Mouse (Mus musculus): ENCODE data around the gene Rpp25l. TPM values are rescaled to one million over a fixed set of nuclear protein-coding genes. Genes with fewer than 3 reads are reported as not detected.

The Rpp25l gene
- polyA plus RNA-seq, 1 experiment from 2014 or later: 45.1 TPM

DNA sequence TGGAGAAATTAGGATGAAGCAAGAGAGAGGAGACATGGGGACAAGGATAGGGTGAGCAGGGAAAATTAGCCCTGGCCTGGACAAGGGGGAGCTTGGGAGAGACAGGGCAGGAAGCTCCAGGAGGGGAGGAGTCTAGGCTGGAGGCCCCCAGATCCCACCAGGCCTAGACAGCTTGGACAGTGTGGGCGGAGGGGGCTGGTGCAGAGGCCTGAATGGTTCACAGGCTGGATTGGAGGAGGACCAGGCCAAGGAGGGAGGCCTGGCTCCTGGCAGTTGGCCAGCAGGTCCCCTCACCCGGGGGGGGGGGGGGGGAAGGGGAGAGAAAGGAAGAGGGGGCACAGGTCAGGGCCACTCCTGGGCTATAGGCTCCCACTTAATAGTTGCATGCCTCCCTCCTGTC, 34.0 kb downstream of the Rpp25l start:
- ATAC-seq (ENCODE audit: extremely low read depth, insufficient number of reproducible peaks, low FRiP score, low TSS enrichment): no peak
- peaks cover 67% of the 10 kb centered on the region for H3K4me1 ChIP-seq
- no peaks in the 10 kb centered on the region for H3K9me3 ChIP-seq
- no peak overlapping the region for H3K4me3 ChIP-seq
- no peaks in the 10 kb centered on the region for H3K36me3 ChIP-seq
- H3K9ac ChIP-seq: peak overlapping the region; percentile 68
- H3K4me2 ChIP-seq: no peak overlapping the region
- WGBS: 28% methylated on average over 2 of the region's 2 CpGs
- peaks cover 31% of the 10 kb centered on the region for H3K27me3 ChIP-seq (replicated peaks)
- 0 out of 2 replicates have a peak overlapping the region, but pooled peaks have one; percentile 5 for H3K27ac ChIP-seq (replicated peaks)

DNA sequence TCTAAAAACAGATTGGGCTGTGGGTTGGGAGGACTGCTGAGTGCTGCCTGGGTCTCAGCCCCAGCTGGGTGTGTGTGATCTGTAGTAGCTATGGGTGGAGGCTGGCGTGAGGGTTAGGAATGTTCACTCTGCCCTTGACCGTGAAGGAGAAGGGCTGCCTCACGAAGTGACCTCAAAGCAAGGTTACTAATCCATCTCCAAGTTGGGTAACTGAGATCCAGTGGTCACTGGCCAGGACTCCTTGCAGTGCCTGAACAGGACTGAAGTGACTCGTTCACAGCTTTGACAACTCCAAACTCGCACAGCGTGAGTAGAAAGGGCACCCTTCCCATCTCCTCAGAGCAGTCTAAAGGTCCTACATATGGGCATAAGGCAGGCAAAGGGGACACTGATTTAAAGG, 34.5 kb downstream of the Rpp25l start:
- H3K27me3 ChIP-seq (replicated peaks): peaks cover 34% of the 10 kb centered on the region
- H3K4me1 ChIP-seq: peaks cover 65% of the 10 kb centered on the region
- H3K4me2 ChIP-seq: no peak overlapping the region
- H3K9me3 ChIP-seq: no peaks in the 10 kb centered on the region
- 39% methylated on average over 6 of the region's 6 CpGs for WGBS
- 0 out of 2 replicates have a peak overlapping the region, but pooled peaks have one; percentile 5 for H3K27ac ChIP-seq (replicated peaks)
- no peak for ATAC-seq (ENCODE audit: extremely low read depth, insufficient number of reproducible peaks, low FRiP score, low TSS enrichment)
- H3K36me3 ChIP-seq: no peaks in the 10 kb centered on the region
- H3K9ac ChIP-seq: peak overlapping the region; percentile 68
- no peak overlapping the region for H3K4me3 ChIP-seq

DNA sequence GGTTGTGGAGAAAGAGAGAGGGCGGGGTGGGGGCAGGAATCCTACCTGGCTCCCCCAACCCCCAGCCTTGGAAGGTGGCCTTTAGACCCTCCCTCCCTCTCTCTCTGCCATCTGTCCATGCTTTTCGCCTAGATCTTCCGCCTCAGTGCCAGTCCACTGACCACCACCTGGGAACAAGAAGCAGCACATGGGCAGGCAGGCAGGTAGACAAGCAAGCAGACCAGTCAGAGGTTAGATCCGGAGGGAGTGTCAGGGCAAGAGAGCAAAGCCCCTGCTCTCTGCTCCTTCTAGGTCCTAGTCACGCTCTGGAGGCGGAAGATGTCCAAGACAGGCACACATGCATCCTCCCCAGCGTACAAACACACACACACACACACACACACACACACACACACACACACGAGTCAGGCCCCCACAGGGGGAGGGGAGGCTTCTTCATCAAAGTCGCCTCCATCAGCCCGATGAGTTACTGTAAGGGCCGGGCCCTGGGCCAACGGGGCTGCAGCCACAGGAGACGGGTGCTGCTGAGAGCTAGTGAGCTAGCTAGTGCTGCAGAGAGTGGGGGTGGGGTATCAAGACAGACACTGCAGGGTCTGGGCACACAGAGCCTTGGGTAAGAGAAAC, 36.2 kb downstream of the Rpp25l start:
- Histone ChIP-seq H3K4me2 (peak overlapping the region; percentile 30), H3K9ac (peak overlapping the region; percentile 50), H3K4me1 (peaks cover 69% of the 10 kb centered on the region), H3K27ac (replicated peaks) (peak overlapping the region; percentile 55), H3K4me3 (no peak overlapping the region), H3K36me3 (no peaks in the 10 kb centered on the region), H3K27me3 (replicated peaks) (peaks cover 43% of the 10 kb centered on the region), H3K9me3 (no peaks in the 10 kb centered on the region)
- no peak for ATAC-seq (ENCODE audit: extremely low read depth, insufficient number of reproducible peaks, low FRiP score, low TSS enrichment)
- WGBS: 39% methylated on average over 13 of the region's 13 CpGs

DNA sequence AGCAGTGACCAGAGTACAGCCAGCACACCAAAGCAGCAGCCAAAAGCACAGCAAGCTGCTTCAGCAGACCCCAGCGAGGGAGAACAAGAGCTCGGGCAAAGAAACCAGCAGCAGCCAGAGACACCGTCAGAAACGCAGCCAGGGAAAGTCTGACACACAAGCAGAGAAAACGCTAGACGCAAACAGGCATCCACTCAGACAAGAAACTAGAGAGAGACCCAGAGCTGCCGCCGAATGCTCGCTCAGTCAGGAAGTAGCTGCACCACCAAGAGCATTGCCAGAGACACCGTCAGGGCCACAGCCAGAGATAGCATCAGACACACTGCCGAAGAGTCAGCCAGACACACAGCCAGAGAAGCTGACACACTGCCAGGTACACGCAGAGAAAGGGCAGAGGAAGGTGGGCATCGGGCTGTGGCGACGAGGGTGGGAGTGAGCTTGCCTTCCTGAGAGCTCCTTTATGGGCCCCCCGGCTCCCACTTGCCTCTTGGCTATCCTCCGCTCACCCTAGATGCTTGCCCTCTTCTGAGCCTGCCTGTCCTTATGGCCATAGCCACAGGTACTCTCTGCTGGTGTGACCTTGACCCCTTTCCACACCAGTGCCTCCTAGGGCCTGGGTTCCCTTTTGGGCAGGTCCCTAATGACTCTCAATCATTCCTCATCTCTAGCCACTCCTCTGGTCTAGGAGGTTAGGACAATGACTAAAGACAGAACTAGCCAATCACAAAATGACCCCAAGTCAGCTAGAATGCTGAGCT, 36.9 kb downstream of the Rpp25l start:
- peak overlapping the region; percentile 30 for H3K4me2 ChIP-seq
- H3K4me1 ChIP-seq: peaks cover 75% of the 10 kb centered on the region
- peaks cover 48% of the 10 kb centered on the region for H3K27me3 ChIP-seq (replicated peaks)
- peak overlapping the region; percentile 55 for H3K27ac ChIP-seq (replicated peaks)
- H3K36me3 ChIP-seq: no peaks in the 10 kb centered on the region
- H3K9me3 ChIP-seq: no peaks in the 10 kb centered on the region
- ATAC-seq (ENCODE audit: extremely low read depth, insufficient number of reproducible peaks, low FRiP score, low TSS enrichment): no peak
- peak overlapping the region; percentile 52 for H3K9ac ChIP-seq
- no peak overlapping the region for H3K4me3 ChIP-seq
- whole genome bisulfite sequencing: 31% methylated on average over 17 of the region's 17 CpGs

DNA sequence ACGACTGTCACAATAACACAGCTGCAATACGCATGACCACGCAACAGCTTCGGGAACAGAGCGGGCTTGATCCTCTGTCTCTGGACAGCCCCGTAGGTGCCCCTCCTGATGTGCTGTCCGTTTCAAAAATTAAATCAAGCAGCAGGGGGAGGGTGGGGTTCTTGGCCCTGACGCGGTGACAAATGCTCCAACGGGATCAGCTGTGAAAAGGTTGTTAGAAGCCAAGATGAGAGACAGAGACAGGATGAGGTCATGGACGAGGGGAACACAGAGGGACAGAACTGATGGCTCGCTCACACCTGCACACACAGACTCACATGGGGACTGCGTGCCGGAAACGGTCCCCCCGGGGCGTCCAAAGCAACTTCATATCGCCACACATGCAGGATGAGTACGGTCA, 40.1 kb downstream of the Rpp25l start:
- Histone ChIP-seq H3K36me3 (no peaks in the 10 kb centered on the region), H3K4me3 (no peak overlapping the region), H3K9me3 (no peaks in the 10 kb centered on the region), H3K9ac (no peak overlapping the region), H3K27ac (replicated peaks) (no peak overlapping the region), H3K4me2 (no peak overlapping the region), H3K27me3 (replicated peaks) (peaks cover 73% of the 10 kb centered on the region), H3K4me1 (peaks cover 52% of the 10 kb centered on the region)
- no peak for ATAC-seq (ENCODE audit: extremely low read depth, insufficient number of reproducible peaks, low FRiP score, low TSS enrichment)
- 59% methylated on average over 19 of the region's 19 CpGs for WGBS

DNA sequence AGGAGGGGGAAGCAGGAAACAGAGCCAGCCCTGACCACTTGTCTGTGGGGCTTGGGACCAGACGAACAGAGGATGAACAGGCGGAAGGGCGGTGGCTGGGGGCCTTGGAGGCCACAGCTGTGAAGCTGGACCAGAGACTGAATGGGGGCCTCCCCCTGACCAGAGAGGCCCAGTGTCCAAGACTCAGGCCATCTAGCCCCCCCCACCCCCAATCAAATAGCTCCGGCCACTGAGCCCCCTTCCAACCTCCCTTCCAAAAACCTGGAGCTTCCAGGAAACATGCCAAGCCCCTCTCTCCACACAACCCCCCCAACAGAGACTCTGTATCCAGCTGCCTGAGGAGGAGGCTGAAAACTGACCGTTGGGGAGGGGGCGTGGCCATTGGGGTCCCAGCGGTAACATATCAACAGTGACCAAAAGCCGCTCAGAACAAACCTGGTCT, 40.8 kb downstream of the Rpp25l start:
- WGBS: 34% methylated on average over 8 of the region's 8 CpGs
- H3K36me3 ChIP-seq: no peaks in the 10 kb centered on the region
- peaks cover 46% of the 10 kb centered on the region for H3K4me1 ChIP-seq
- H3K4me2 ChIP-seq: no peak overlapping the region
- ATAC-seq (ENCODE audit: extremely low read depth, insufficient number of reproducible peaks, low FRiP score, low TSS enrichment): no peak
- H3K27ac ChIP-seq (replicated peaks): no peak overlapping the region
- no peak overlapping the region for H3K4me3 ChIP-seq
- H3K27me3 ChIP-seq (replicated peaks): peaks cover 77% of the 10 kb centered on the region
- H3K9me3 ChIP-seq: no peaks in the 10 kb centered on the region
- H3K9ac ChIP-seq: peak overlapping the region; percentile 44; the same call in 1 of the 2 replicates

DNA sequence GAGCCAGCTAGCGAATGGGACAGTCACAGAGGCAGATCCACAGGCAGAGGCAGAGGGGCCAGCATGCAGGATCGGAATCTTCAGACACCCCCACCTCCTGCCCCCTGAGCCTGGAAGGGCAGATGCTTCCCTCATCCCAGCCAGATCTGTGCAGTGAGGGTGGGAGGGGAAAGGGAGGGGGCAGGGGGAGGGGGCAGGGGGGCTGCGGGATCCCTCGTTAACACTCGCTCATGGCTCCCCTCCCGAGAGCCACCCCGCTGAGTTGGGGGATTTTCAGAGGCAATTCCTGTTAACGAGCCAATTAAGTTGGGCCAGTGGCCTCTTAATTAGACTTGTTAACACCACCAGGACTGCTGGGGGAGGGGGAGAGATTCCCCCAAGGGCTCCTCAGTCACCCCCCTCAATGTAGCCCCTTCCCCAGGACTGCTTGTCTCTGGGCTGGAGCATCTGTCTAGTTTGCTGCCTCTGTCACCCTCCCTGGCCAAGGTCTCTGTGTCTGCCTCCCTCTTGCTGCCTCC, 41.3 kb downstream of the Rpp25l start:
- 22% methylated on average over 8 of the region's 8 CpGs for WGBS
- Histone ChIP-seq H3K27ac (replicated peaks) (no peak overlapping the region), H3K4me2 (no peak overlapping the region), H3K4me3 (no peak overlapping the region), H3K27me3 (replicated peaks) (peaks cover 79% of the 10 kb centered on the region), H3K9ac (peak overlapping the region; percentile 44; the same call in 1 of the 2 replicates), H3K36me3 (no peaks in the 10 kb centered on the region), H3K4me1 (peaks cover 41% of the 10 kb centered on the region), H3K9me3 (no peaks in the 10 kb centered on the region)
- ATAC-seq (ENCODE audit: extremely low read depth, insufficient number of reproducible peaks, low FRiP score, low TSS enrichment): no peak

DNA sequence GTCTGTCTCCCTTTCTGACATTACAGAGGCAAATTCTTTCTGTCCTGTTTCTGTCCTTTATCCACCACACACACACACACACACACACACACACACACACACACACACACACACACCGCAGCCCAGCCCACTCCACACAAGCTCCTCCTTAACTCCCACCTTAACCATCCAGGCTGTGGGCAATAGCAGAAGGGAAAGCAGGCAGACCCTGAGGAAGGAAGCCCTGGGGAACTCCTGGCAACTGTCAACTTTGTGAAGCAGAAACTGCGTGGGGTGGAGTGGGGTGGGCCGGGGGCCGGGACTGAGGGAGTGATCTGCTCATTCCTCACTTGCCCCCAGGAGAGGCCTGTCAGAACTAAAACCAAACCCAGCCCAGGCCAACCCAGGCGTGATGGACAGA, 41.8 kb downstream of the Rpp25l start:
- Histone ChIP-seq H3K4me1 (peaks cover 36% of the 10 kb centered on the region), H3K9ac (no peak overlapping the region; the same call in 1 of the 2 replicates), H3K36me3 (no peaks in the 10 kb centered on the region), H3K27ac (replicated peaks) (no peak overlapping the region), H3K9me3 (no peaks in the 10 kb centered on the region), H3K4me2 (no peak overlapping the region), H3K27me3 (replicated peaks) (peaks cover 79% of the 10 kb centered on the region), H3K4me3 (no peak overlapping the region)
- no peak for ATAC-seq (ENCODE audit: extremely low read depth, insufficient number of reproducible peaks, low FRiP score, low TSS enrichment)
- WGBS: 43% methylated on average over 5 of the region's 5 CpGs

DNA sequence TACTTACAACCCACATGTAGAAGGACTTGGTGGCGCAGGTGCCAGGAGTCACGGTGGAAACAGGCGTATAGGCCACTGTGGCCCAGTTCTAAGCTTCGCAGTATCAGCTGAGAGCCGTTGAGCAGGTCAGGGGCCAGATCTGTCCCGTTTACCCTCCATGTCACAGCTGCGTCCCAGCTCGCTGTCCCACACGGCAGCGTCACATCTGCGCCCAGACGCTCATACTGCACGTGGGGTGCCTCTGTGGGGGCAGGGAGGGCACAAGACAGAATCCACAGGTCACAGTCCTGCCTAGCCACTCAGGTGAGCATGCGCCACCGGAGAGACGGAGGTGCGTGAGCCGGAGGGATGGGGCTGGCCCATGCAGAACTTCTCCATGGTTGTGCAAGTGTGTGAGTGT, 42.5 kb downstream of the Rpp25l start:
- ATAC-seq (ENCODE audit: extremely low read depth, insufficient number of reproducible peaks, low FRiP score, low TSS enrichment): no peak
- peaks cover 29% of the 10 kb centered on the region for H3K4me1 ChIP-seq
- H3K27me3 ChIP-seq (replicated peaks): peaks cover 82% of the 10 kb centered on the region
- H3K9ac ChIP-seq: no peak overlapping the region
- no peak overlapping the region for H3K4me2 ChIP-seq
- no peak overlapping the region for H3K4me3 ChIP-seq
- H3K27ac ChIP-seq (replicated peaks): no peak overlapping the region
- no peaks in the 10 kb centered on the region for H3K9me3 ChIP-seq
- WGBS: 80% methylated on average over 18 of the region's 18 CpGs
- H3K36me3 ChIP-seq: no peaks in the 10 kb centered on the region

DNA sequence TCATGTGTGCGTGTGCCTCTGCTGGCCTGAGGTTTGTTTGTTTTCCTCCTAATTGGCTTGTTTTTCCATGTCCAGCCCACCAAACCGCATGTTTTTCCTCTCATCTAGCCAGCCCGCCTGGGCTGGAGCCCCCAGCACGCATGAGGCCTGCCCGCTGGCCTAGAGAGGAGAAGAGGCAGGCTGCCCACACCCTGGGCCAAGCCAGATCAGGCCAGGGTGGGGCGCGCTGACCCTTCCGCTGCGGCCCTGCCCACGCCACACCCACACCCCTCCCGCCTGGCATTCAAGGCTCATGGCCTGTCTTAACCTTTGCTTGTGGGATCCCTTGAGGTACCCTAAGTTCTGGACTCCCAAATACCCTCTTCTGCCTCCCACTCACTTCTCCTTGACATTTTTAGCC, 46.7 kb downstream of the Rpp25l start:
- no peak overlapping the region for H3K4me3 ChIP-seq
- peaks cover 33% of the 10 kb centered on the region for H3K4me1 ChIP-seq
- H3K4me2 ChIP-seq: no peak overlapping the region
- no peak for ATAC-seq (ENCODE audit: extremely low read depth, insufficient number of reproducible peaks, low FRiP score, low TSS enrichment)
- 73% methylated on average over 11 of the region's 11 CpGs for WGBS
- no peak overlapping the region for H3K27ac ChIP-seq (replicated peaks)
- H3K9ac ChIP-seq: no peak overlapping the region; the same call in 1 of the 2 replicates
- no peaks in the 10 kb centered on the region for H3K9me3 ChIP-seq
- no peaks in the 10 kb centered on the region for H3K36me3 ChIP-seq
- peaks cover 64% of the 10 kb centered on the region for H3K27me3 ChIP-seq (replicated peaks)

DNA sequence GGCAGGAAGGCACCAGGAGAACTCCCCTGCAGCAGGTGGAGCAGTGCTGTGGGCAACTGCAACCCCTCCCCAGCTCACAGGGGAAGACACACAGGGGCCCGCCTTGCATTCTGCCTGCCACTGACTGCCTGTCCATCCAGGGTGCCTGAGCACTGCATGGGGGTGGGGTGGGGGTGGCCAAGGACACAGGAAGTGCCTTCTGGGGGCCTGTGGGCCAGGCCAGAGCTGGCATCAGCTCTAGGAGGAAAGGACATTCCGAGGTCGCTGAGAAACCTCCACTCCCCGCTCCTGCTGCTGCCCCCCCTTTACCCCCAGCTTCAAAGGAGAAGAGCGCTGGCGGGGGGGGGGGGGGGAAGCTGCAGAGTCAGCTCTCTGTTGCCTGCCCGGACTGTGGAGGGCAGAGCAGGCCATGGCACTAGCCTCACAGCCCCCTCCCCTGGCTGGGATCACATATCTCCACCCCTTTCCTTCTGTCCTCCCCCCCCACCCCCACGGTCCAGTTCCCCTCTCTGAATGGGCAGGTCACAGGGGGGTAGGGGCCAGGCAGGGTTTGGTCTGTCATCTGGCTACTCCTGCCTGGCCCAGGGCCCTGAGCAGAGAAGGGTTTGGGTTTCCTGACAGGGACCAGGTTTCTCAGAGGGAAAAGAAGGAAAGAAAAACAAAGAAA, 48.2 kb downstream of the Rpp25l start:
- Histone ChIP-seq H3K27me3 (replicated peaks) (peaks cover 56% of the 10 kb centered on the region), H3K36me3 (no peaks in the 10 kb centered on the region), H3K4me2 (peak overlapping the region; percentile 12; the same call in 1 of the 2 replicates), H3K4me1 (peaks cover 44% of the 10 kb centered on the region), H3K4me3 (no peak overlapping the region), H3K9ac (peak overlapping the region; percentile 63), H3K27ac (replicated peaks) (no peak overlapping the region), H3K9me3 (no peaks in the 10 kb centered on the region)
- WGBS: 7% methylated on average over 7 of the region's 8 CpGs
- peak; percentile 18; the same call in 1 of the 2 replicates for ATAC-seq (ENCODE audit: extremely low read depth, insufficient number of reproducible peaks, low FRiP score, low TSS enrichment)
